Mouse (Mus musculus) heart, embryonic 13.5 days (tissue): ENCODE results near the gene Rab3b. TPM values are rescaled to one million over a fixed set of nuclear protein-coding genes. Genes with fewer than 3 reads are reported as not detected.

ENCODE experiments used
- ATAC-seq: fragments of 200-750 bp; cut with Nextera tagmentation; 2 replicates; pipeline ENCODE4 v1.8.0; 2017; ENCODE audit warnings: moderate TSS enrichment; ENCODE audit not compliant: insufficient number of reproducible peaks, low FRiP score, low TSS enrichment; ENCODE audit errors: extremely low read depth
- H3K27ac ChIP-seq: fragments of 300-500 bp; sonication (generic); replicated peaks from 2 replicates; pipeline ENCODE4 v1.5.1; 2015; ENCODE audit warnings: moderate library complexity, mild to moderate bottlenecking, inconsistent platforms
- H3K27me3 ChIP-seq: fragments of 300-500 bp; sonication (generic); replicated peaks from 2 replicates; pipeline ENCODE4 v1.6.1; 2015; ENCODE audit warnings: mild to moderate bottlenecking, inconsistent platforms
- H3K36me3 ChIP-seq: fragments of 300-500 bp; sonication (generic); 2 replicates; pipeline ENCODE4 v1.6.1; 2015; ENCODE audit warnings: mild to moderate bottlenecking, inconsistent platforms
- H3K4me1 ChIP-seq: fragments of 300-500 bp; sonication (generic); 2 replicates; pipeline ENCODE4 v1.6.1; 2015; ENCODE audit warnings: inconsistent platforms
- H3K4me2 ChIP-seq: fragments of 300-500 bp; sonication (generic); 2 replicates; pipeline ENCODE4 v1.6.1; 2015; ENCODE audit warnings: inconsistent platforms, mild to moderate bottlenecking, moderate library complexity
- H3K4me3 ChIP-seq: fragments of 300-500 bp; sonication (generic); 2 replicates; pipeline ENCODE4 v1.5.1; 2015; ENCODE audit warnings: moderate library complexity, mild to moderate bottlenecking, inconsistent platforms
- H3K9ac ChIP-seq: fragments of 300-500 bp; sonication (generic); 2 replicates; pipeline ENCODE4 v1.6.1; 2015; ENCODE audit warnings: inconsistent platforms, mild to moderate bottlenecking, moderate library complexity
- H3K9me3 ChIP-seq: fragments of 300-500 bp; sonication (generic); 2 replicates; pipeline ENCODE4 v1.6.1; 2016; ENCODE audit warnings: inconsistent platforms
- WGBS: fragments of 180-500 bp; shearing (Covaris S2); methylation state at CpG from one replicate; pipeline ENCODE4 v1.1.7; 2015; ENCODE audit warnings: mixed read lengths; 5-methylcytosine and 5-hydroxymethylcytosine counted together
- polyA plus RNA-seq: library from polyadenylated mRNA; unstranded; fragments of >200 nt; fragmentation: Nextera tagmentation; extraction: Ambion mirVana; gene quantifications from 2 replicates; pipeline ENCODE4 v1.2.1, GENCODE M21; 2015

Rab3b gene
- polyA plus RNA-seq, result 6.7 TPM in 2 replicates

DNA sequence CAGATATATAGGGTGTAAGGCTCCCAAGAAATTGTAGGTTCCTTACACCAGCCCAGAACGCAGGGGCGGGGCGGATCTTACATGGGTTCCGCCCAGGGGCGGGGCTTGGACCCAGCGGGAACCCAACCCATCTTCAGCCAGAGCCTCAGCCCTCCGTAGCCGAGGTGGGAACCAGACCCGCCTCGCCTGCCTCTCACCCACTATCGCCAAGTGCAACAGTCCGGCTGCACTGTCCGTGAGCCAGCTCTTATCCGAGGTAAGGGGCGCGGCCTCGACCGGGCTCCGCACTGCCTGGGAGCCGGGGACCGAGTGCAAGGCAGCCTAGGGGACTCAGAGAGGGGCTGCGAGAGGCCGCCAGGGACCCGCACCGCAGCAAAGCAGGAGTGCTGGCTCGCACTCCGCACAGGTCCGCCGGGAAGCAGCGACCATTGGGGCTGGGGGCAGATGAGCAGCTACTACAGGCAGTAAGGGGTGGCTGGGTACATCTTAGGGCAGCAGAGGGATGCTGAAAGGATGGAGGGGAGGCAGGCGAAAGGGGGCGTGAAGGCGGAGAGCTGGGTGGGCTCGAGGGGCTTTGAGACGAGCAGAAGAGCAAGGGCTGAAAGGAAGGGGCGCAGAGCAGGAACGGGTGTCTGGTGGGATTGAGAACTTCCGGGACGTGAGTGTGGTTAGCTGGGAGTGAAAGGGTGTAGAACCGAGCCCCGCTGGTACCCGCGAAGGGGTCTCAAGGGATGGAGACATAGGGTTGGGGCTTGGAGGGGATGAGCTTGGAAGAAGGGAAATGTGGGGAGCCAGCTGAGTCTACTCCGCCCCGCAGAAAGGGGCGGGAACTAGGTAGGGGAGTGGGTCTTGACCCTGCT, at the start of gene Rab3b:
TSS of gene Rab3b (plus strand) at position 101 of the 860 bp plus-strand sequence.
- Histone ChIP-seq H3K36me3 (no peaks in the 10 kb centered on the region), H3K4me1 (peaks cover 15% of the 10 kb centered on the region), H3K9ac (peak within 1 kb of the TSS; percentile 76), H3K27me3 (peaks cover 13% of the 10 kb centered on the region), H3K4me2 (peak within 1 kb of the TSS; percentile 95), H3K9me3 (no peaks in the 10 kb centered on the region), H3K27ac (no peak within 1 kb of the TSS), H3K4me3 (peak within 1 kb of the TSS; percentile 62)
- peak; percentile 80 for ATAC-seq
- WGBS, result under 1% methylated on average over 46 of the region's 46 CpGs

- Histone ChIP-seq H3K36me3 (peaks cover 44% of the 10 kb centered on the region), H3K4me1 (peaks cover 23% of the 10 kb centered on the region), H3K27ac (peak overlapping the region; percentile 51), H3K9ac (peak overlapping the region; percentile 59; the same call in 1 of the 2 replicates), H3K27me3 (no peaks in the 10 kb centered on the region), H3K4me3 (0 out of 2 replicates have a peak overlapping the region, but pooled peaks have one; percentile 1), H3K9me3 (no peaks in the 10 kb centered on the region), H3K4me2 (peak overlapping the region; percentile 70)
- WGBS, result 91% methylated on average over 1 of the region's 1 CpGs
- ATAC-seq, result no peak
These were observed 48.2 kb upstream of the Rab3b start for GRCm38 (mm10) chr4:108830698-108831097.

DNA sequence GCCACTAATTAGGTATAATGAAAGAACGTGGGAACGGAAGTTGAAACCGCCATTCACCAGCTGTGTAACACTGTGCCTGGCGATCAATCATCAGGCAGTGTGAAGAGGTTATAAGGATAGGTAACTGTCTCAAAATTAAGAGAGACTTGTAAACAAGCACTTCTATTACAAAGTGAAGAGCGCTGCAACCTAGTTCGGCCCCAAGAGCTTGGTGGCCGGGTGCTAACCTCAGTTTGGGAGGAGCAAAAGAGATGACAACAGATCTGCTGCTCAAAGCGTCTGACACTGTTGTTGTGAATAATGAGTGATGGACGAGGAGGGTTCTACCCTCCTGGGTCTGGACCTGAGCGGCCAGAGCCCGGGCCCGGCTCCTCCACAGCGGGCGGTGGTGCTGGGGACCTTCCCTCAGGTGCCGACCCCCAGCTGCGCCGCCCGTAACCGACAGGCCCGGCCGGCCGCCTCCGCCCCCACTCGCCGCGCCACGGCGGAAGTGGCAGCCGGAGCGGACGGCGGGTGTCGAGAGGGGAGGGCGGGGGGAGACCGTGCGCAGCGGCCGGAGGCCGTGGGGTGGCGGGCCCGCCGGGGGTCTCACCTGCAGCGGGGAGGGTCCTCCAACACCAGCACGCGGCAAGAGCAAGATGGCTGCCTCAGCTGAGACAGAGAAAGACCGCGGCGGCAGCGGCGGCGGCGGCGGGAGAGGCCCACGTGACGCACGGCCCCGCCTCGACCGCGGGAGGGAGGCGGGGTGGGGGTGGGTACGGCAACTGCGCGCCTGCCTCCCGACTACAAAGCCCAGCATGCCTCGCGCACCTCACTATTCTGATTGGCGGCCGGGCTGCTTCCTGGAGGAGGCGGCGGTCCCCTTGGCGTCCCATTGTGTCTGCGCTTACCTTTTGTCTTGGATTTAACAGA, 45.7 kb upstream of the Rab3b start, which contains the start of gene Btf3l4:
TSS of gene Btf3l4 (minus strand) at position 699 of the 912 bp plus-strand sequence.
- peak within 1 kb of the TSS; percentile 74 for H3K4me2 ChIP-seq
- peak within 1 kb of the TSS; percentile 97 for H3K9ac ChIP-seq
- H3K36me3 ChIP-seq, result peaks cover 22% of the 10 kb centered on the region
- peak within 1 kb of the TSS; percentile 98 for H3K27ac ChIP-seq
- peak; percentile 91 for ATAC-seq
- no peaks in the 10 kb centered on the region for H3K27me3 ChIP-seq
- WGBS, result under 1% methylated on average over 71 of the region's 73 CpGs
- peaks cover 47% of the 10 kb centered on the region for H3K4me1 ChIP-seq
- H3K4me3 ChIP-seq, result peak within 1 kb of the TSS; percentile 96
- H3K9me3 ChIP-seq, result no peaks in the 10 kb centered on the region

DNA sequence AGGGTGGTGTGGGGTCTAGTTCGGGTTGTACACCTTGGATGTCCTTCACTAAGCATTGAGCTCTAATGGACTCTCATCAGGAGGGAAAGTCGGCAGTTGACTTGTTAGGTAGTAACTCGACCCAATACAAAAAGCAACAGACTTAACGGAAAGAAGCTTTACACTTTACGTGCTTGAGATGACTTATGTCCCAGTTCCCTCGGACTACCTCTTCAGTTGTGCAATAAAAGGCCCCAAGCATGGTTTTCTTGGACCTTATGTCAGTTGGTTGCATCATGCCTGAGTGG, 45.1 kb upstream of the Rab3b start:
- Histone ChIP-seq H3K36me3 (peaks cover 16% of the 10 kb centered on the region), H3K9ac (peak overlapping the region; percentile 97), H3K4me3 (peak overlapping the region; percentile 96), H3K4me1 (peaks cover 53% of the 10 kb centered on the region), H3K27me3 (no peaks in the 10 kb centered on the region), H3K4me2 (peak overlapping the region; percentile 74), H3K9me3 (no peaks in the 10 kb centered on the region), H3K27ac (peak overlapping the region; percentile 98)
- under 1% methylated on average over 6 of the region's 6 CpGs for WGBS
- ATAC-seq, result no peak

GRCm38 (mm10) chr4:108834115-108834970, 44.5 kb upstream of the Rab3b start, which contains the start of gene Txndc12:
Gene Txndc12, plus strand, starts transcription at chr4:108834601.
- Histone ChIP-seq H3K36me3 (peaks cover 10% of the 10 kb centered on the region), H3K4me1 (peaks cover 57% of the 10 kb centered on the region), H3K9ac (peak within 1 kb of the TSS; percentile 97), H3K9me3 (no peaks in the 10 kb centered on the region), H3K4me2 (peak within 1 kb of the TSS; percentile 74), H3K4me3 (peak within 1 kb of the TSS; percentile 96), H3K27me3 (no peaks in the 10 kb centered on the region), H3K27ac (peak within 1 kb of the TSS; percentile 98)
- ATAC-seq, result peak; percentile 56; the same call in 1 of the 2 replicates
- WGBS, result under 1% methylated on average over 34 of the region's 34 CpGs

GRCm38 (mm10) chr4:108834971-108835311, 43.9 kb upstream of the Rab3b start:
- Histone ChIP-seq H3K9ac (peak overlapping the region; percentile 97), H3K27me3 (no peaks in the 10 kb centered on the region), H3K27ac (peak overlapping the region; percentile 98), H3K9me3 (no peaks in the 10 kb centered on the region), H3K4me2 (peak overlapping the region; percentile 74), H3K36me3 (peaks cover 4% of the 10 kb centered on the region), H3K4me3 (peak overlapping the region; percentile 96), H3K4me1 (peaks cover 59% of the 10 kb centered on the region)
- WGBS, result 1% methylated on average over 15 of the region's 15 CpGs
- ATAC-seq, result no peak

DNA sequence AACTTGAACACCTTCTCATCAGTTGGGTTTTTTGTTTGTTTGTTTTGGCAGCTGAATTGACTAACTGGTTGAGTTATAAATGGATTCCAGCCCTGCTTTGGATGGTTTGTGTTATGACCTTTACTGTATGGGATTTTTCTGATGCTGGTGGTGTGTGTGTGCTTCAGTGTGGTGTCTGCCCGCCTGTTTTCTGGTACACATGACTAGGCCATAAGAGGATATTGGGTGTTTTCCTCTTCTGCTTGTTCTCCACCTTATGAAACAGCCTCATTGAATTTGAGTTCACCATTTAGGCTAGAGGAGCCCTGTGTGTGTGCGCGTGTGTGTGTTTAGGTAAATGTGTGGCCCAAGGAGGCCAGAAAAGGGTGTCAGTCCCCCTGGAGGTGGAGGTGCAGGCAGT, 43.4 kb upstream of the Rab3b start:
- Histone ChIP-seq H3K36me3 (peaks cover 4% of the 10 kb centered on the region), H3K27ac (peak overlapping the region; percentile 98), H3K4me2 (peak overlapping the region; percentile 74), H3K27me3 (no peaks in the 10 kb centered on the region), H3K4me1 (peaks cover 57% of the 10 kb centered on the region), H3K9ac (peak overlapping the region; percentile 97), H3K9me3 (no peaks in the 10 kb centered on the region), H3K4me3 (peak overlapping the region; percentile 96)
- WGBS, result 49% methylated on average over 3 of the region's 3 CpGs
- no peak for ATAC-seq

- Histone ChIP-seq H3K27me3 (no peaks in the 10 kb centered on the region), H3K4me2 (peak overlapping the region; percentile 44), H3K9ac (peak overlapping the region; percentile 51; the same call in 1 of the 2 replicates), H3K4me3 (0 out of 2 replicates have a peak overlapping the region, but pooled peaks have one; percentile 0), H3K4me1 (peaks cover 50% of the 10 kb centered on the region), H3K9me3 (no peaks in the 10 kb centered on the region), H3K36me3 (peaks cover 20% of the 10 kb centered on the region), H3K27ac (peak overlapping the region; percentile 89)
- no peak for ATAC-seq
- WGBS, result 23% methylated on average over 4 of the region's 4 CpGs
These were observed 40.8 kb upstream of the Rab3b start for GRCm38 (mm10) chr4:108838031-108838430.

- peaks cover 20% of the 10 kb centered on the region for H3K36me3 ChIP-seq
- H3K4me2 ChIP-seq, result no peak overlapping the region
- H3K27ac ChIP-seq, result peak overlapping the region; percentile 32; the same call in 1 of the 2 replicates
- WGBS, result 62% methylated on average over 7 of the region's 7 CpGs
- no peak for ATAC-seq
- H3K27me3 ChIP-seq, result no peaks in the 10 kb centered on the region
- H3K4me1 ChIP-seq, result peaks cover 38% of the 10 kb centered on the region
- no peak overlapping the region for H3K4me3 ChIP-seq
- no peaks in the 10 kb centered on the region for H3K9me3 ChIP-seq
- H3K9ac ChIP-seq, result 0 out of 2 replicates have a peak overlapping the region, but pooled peaks have one; percentile 14
These were observed 36.8 kb upstream of the Rab3b start for GRCm38 (mm10) chr4:108841920-108842578.

- no peak for ATAC-seq
- no peak overlapping the region for H3K4me2 ChIP-seq
These were observed 35.5 kb upstream of the Rab3b start for GRCm38 (mm10) chr4:108843336-108843735.

More at GRCm38 (mm10) chr4:108843336-108843735, 35.5 kb upstream of the Rab3b start:
- Histone ChIP-seq H3K27me3 (no peaks in the 10 kb centered on the region), H3K4me3 (no peak overlapping the region), H3K9me3 (no peaks in the 10 kb centered on the region), H3K27ac (no peak overlapping the region), H3K36me3 (peaks cover 20% of the 10 kb centered on the region), H3K4me1 (peaks cover 29% of the 10 kb centered on the region), H3K9ac (0 out of 2 replicates have a peak overlapping the region, but pooled peaks have one; percentile 19)
